Mouse (Mus musculus) myocyte (in vitro differentiated cells): Measurements from ENCODE around the gene Lmnb2. TPM values are rescaled to one million over a fixed set of nuclear protein-coding genes. Genes with fewer than 3 reads are reported as not detected.

Experiments used
- H3K27me3 ChIP-seq: one replicate; pipeline ENCODE4 v1.6.1; 2011; ENCODE audit not compliant: control insufficient read depth, insufficient read depth, insufficient read length
- H3K36me3 ChIP-seq: one replicate; pipeline ENCODE4 v1.6.1; 2011; ENCODE audit not compliant: control insufficient read depth, insufficient read depth
- H3K4me2 ChIP-seq: one replicate; pipeline ENCODE4 v1.6.1; 2011; ENCODE audit warnings: low read depth, control low read depth
- H3K4me3 ChIP-seq: one replicate; pipeline ENCODE4 v1.5.1; 2011; ENCODE audit warnings: mild to moderate bottlenecking, control low read depth, moderate library complexity
- H3K79me2 ChIP-seq: one replicate; pipeline ENCODE4 v1.6.1; 2011; ENCODE audit not compliant: control insufficient read depth, insufficient read depth
- H3ac ChIP-seq: one replicate; pipeline ENCODE4 v1.6.1; 2011; ENCODE audit not compliant: control insufficient read depth, insufficient read length
- CEBPB ChIP-seq: IDR thresholded peaks from 2 replicates; pipeline ENCODE4 v1.6.1; 2011; ENCODE audit warnings: mild to moderate bottlenecking, moderate library complexity; ENCODE audit not compliant: poor library complexity, insufficient read depth, severe bottlenecking
- E2F4 ChIP-seq: IDR thresholded peaks from one replicate; pipeline ENCODE4 v1.6.1; 2011; ENCODE audit warnings: mild to moderate bottlenecking, control low read depth, moderate library complexity; ENCODE audit not compliant: insufficient read depth
- MAX ChIP-seq: IDR thresholded peaks from one replicate; pipeline ENCODE4 v1.6.1; 2011; ENCODE audit warnings: low read depth, mild to moderate bottlenecking, control low read depth
- MYOD1 ChIP-seq, 3 experiments: IDR thresholded peaks; one replicate each; pipeline ENCODE4 v1.6.1; 2011; ENCODE audit warnings: control low read depth in 2 of 3, low read depth in 2 of 3, mild to moderate bottlenecking in 2 of 3, moderate library complexity in 1 of 3; ENCODE audit not compliant: insufficient read length in 2 of 3, control insufficient read depth in 1 of 3
- MYOG ChIP-seq, 3 experiments: IDR thresholded peaks; one replicate each; pipeline ENCODE4 v1.6.1; 2011; ENCODE audit warnings: control low read depth in 2 of 3, low read depth in 2 of 3, mild to moderate bottlenecking in 2 of 3; ENCODE audit not compliant: insufficient read length in 2 of 3, control insufficient read depth in 1 of 3, insufficient read depth in 1 of 3
- POLR2A ChIP-seq: IDR thresholded peaks from one replicate; pipeline ENCODE4 v1.6.1; 2011; ENCODE audit warnings: low read depth, mild to moderate bottlenecking, control low read depth, moderate library complexity; ENCODE audit not compliant: insufficient read length
- POLR2AphosphoS2 ChIP-seq: IDR thresholded peaks from one replicate; pipeline ENCODE4 v1.6.1; 2011; ENCODE audit warnings: low read depth, control low read depth; ENCODE audit not compliant: insufficient read length
- REST ChIP-seq: IDR thresholded peaks from one replicate; pipeline ENCODE4 v1.6.1; 2011; ENCODE audit warnings: mild to moderate bottlenecking, control low read depth, moderate library complexity; ENCODE audit not compliant: insufficient read depth, insufficient read length
- SRF ChIP-seq: IDR thresholded peaks from one replicate; pipeline ENCODE4 v1.6.1; 2011; ENCODE audit warnings: low read depth; ENCODE audit not compliant: control insufficient read depth, insufficient read length
- TCF12 ChIP-seq: IDR thresholded peaks from one replicate; pipeline ENCODE4 v1.6.1; 2011; ENCODE audit warnings: mild to moderate bottlenecking, control low read depth; ENCODE audit not compliant: poor library complexity, insufficient read depth, severe bottlenecking
- TCF3 ChIP-seq: IDR thresholded peaks from one replicate; pipeline ENCODE4 v1.6.1; 2011; ENCODE audit warnings: low read depth, control low read depth; ENCODE audit not compliant: insufficient read length
- USF1 ChIP-seq: IDR thresholded peaks from one replicate; pipeline ENCODE4 v1.6.1; 2011; ENCODE audit warnings: low read depth, mild to moderate bottlenecking, control low read depth, moderate library complexity
- polyA plus RNA-seq: library from polyadenylated mRNA; unstranded; fragments of >200 nt; fragmentation: generic; extraction: Trizol; gene quantifications from one replicate; pipeline ENCODE4 v1.2.1, GENCODE M21; 2012; ENCODE audit warnings: missing spikeins

Gene Lmnb2
- polyA plus RNA-seq, 1 experiment = 65.2 TPM

DNA sequence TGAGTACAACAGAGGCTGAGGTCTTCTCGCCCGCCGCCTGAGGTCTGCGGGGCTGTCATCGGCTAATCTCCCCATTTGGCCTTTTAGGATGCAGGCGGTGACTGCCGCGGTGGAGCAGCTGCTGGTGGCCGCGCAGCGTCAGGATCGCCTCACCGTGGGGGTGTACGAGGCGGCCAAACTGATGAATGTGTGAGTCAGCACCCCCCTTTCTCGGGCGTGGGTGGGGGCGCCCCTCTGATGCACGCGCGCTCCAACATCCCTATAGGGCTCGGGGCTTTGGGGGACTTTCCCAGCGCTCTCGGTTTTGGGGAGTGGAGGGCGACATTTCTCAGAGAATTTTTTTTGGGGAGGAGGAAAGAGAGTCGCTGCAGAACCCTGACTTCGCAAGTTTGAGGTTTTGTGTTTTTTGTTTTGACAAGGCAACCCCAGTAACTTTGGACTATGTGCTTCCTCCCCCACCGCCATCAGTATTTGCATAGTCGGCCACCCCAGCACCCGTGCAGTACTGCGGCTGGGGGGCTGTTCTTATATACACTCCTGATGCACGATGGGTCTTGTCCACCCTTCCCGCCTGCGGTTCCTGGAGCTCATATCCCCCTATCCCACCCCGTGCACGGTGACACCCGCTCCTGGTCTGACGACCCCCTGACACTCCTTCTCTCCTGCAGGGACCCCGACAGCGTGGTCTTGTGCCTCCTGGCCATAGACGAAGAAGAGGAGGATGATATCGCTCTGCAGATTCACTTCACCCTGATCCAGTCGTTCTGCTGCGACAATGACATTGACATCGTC is 12.5 kb upstream of the Lmnb2 start:
- Histone ChIP-seq H3K27me3 (no peaks in the 10 kb centered on the region), H3K4me3 (peak overlapping the region; percentile 97), H3ac (peak overlapping the region; percentile 42), H3K36me3 (no peaks in the 10 kb centered on the region), H3K79me2 (peaks cover 12% of the 10 kb centered on the region), H3K4me2 (peak overlapping the region; percentile 90)
- TF ChIP-seq MYOG (IDR thresholded peaks at IDR 0.05; ENCODE audit: control insufficient read depth in 1 of 3, insufficient read depth in 1 of 3, insufficient read length in 2 of 3, low read depth in 2 of 3) = peak in 2 of 3 experiments; percentile 90 to 96
- TF ChIP-seq POLR2A = peak; percentile 17
- TF ChIP-seq TCF3 = peak; percentile 80
- TF ChIP-seq POLR2AphosphoS2 = no peak
- peak; percentile 76 for TF ChIP-seq SRF
- no peak for TF ChIP-seq USF1
- TF ChIP-seq MAX = no peak
- peak in 2 of 3 experiments; percentile 86 to 97 for TF ChIP-seq MYOD1 (IDR thresholded peaks at IDR 0.05; ENCODE audit: control insufficient read depth in 1 of 3, insufficient read length in 2 of 3, low read depth in 2 of 3)
- TF ChIP-seq TCF12 = no peak

DNA sequence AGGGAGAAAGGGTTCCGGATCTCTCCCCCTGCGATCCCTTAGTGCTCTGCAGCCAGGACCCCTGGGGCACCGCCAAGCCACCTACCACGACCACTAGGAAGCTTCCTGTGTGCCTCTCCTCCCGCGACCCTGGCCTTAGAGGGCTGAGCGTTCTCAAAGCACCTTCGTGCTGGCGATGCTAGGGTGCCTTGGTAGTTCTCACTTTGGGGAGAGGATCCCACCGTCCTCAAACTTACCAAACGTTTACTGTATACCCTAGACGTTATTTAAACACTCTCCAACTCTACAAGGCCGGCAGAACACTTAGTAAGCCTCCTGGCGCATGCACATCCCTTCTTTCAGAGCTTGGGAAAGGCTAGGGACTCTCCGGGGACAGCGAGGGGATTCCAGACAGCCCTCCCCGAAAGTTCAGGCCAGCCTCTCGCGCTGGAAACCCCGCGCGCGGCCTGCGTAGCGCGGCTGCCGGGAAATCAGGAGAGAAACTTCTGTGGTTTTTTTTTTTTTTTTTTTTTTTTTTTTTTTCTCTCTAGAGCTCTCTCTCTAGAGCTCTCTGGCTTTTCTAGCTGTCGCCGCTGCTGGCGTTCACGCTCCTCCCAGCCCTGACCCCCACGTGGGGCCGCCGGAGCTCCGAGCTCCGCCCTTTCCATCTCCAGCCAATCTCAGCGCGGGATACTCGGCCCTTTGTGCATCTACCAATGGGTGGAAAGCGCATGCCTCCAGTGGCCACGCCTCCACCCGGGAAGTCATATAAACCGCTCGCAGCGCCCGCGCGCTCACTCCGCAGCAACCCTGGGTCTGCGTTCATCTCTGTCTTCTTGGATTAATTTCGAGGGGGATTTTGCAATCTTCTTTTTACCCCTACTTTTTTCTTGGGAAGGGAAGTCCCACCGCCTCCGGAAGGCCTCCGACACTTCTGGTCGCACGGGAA is 11.5 kb upstream of the Lmnb2 start, which contains the start of gene Gadd45b:
TSS of gene Gadd45b (plus strand) at position 775 of the 928 bp plus-strand sequence.
- peak within 1 kb of the TSS; percentile 97 for H3K4me2 ChIP-seq
- H3K79me2 ChIP-seq = peaks cover 12% of the 10 kb centered on the region
- TF ChIP-seq MYOG (IDR thresholded peaks at IDR 0.05; ENCODE audit: control insufficient read depth in 1 of 3, insufficient read depth in 1 of 3, insufficient read length in 2 of 3, low read depth in 2 of 3) = peak in 1 of 3 experiments; percentile 41
- TF ChIP-seq MAX = no peak
- TF ChIP-seq MYOD1 (IDR thresholded peaks at IDR 0.05; ENCODE audit: control insufficient read depth in 1 of 3, insufficient read length in 2 of 3, low read depth in 2 of 3) = no peak
- peak; percentile 73; the same call in 1 of the 2 replicates for TF ChIP-seq CEBPB
- peak; percentile 92 for TF ChIP-seq POLR2A
- TF ChIP-seq TCF3 = peak; percentile 1
- peak; percentile 32 for TF ChIP-seq USF1
- TF ChIP-seq REST = peak; percentile 10
- no peak for TF ChIP-seq TCF12
- TF ChIP-seq POLR2AphosphoS2 = peak; percentile 94
- no peak for TF ChIP-seq SRF
- peak; percentile 43 for TF ChIP-seq E2F4
- no peaks in the 10 kb centered on the region for H3K36me3 ChIP-seq
- no peaks in the 10 kb centered on the region for H3K27me3 ChIP-seq
- peak within 1 kb of the TSS; percentile 42 for H3ac ChIP-seq
- H3K4me3 ChIP-seq = peak within 1 kb of the TSS; percentile 97

DNA sequence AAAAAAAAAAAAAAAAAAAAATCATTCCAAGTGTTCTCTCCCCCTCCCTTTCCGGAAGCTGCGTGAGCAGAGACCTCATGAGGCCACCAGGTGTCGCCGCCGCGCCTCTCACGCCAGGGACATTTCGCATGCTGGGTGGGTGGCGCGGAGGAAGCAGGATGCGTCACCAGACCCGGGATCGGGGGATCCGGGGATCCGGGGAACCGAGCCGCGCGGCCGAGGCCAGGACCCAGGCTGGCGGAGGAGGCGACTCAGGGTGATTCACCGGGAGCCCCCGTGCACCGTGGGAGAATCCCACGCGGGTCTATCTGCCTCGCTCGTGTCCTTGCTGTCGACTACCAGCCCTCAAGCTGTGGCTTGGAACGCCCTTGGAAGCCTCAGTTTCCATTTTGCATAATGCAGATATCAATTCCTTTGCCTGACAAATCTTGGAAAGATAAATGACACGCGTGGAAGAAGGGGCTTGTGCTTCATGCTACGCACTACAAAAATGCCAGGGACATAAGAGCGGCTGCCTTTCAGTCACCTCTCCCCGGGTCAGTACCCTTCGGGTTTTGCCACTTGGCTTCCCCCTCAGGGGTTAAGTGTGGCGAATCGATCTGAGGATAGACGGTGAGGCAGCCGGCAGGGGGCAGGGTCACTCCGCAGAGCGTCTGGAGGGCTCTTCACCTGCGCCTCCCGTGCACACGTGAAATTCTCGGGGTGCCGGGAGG is 10.7 kb upstream of the Lmnb2 start:
- H3K4me2 ChIP-seq = peak overlapping the region; percentile 97
- H3K4me3 ChIP-seq = peak overlapping the region; percentile 97
- TF ChIP-seq MYOD1 (IDR thresholded peaks at IDR 0.05; ENCODE audit: control insufficient read depth in 1 of 3, insufficient read length in 2 of 3, low read depth in 2 of 3) = peak in 2 of 3 experiments; percentile 6 to 51
- no peak for TF ChIP-seq TCF12
- no peak for TF ChIP-seq SRF
- TF ChIP-seq USF1 = no peak
- TF ChIP-seq MYOG (IDR thresholded peaks at IDR 0.05; ENCODE audit: control insufficient read depth in 1 of 3, insufficient read depth in 1 of 3, insufficient read length in 2 of 3, low read depth in 2 of 3) = peak in 1 of 3 experiments; percentile 47
- TF ChIP-seq POLR2A = peak; percentile 31
- H3K27me3 ChIP-seq = no peaks in the 10 kb centered on the region
- H3K79me2 ChIP-seq = peaks cover 12% of the 10 kb centered on the region
- H3ac ChIP-seq = peak overlapping the region; percentile 42
- no peaks in the 10 kb centered on the region for H3K36me3 ChIP-seq

DNA sequence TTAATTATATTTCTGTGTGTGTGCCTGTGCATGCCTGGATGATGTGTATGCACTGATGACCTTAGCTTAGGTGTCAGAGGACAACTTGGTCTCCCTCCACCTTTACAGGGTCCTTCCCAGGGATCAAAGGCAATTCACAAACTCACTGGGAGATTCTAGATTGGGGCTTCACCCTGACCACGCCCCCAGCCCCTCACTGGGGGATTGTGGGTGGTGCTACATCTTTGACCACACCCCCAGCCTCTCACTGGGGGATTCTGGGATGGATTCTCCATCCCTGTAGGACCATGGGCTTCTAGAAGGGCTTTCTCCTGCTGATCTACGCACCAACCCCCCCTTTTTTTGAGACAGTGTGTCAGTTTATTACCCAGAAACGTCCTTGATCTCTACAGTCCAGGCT is 7.4 kb upstream of the Lmnb2 start:
- H3K4me2 ChIP-seq = no peak overlapping the region
- no peak overlapping the region for H3ac ChIP-seq
- no peaks in the 10 kb centered on the region for H3K27me3 ChIP-seq
- no peak for TF ChIP-seq SRF
- no peak for TF ChIP-seq TCF3
- no peak for TF ChIP-seq POLR2AphosphoS2
- no peak for TF ChIP-seq POLR2A
- no peak for TF ChIP-seq CEBPB
- TF ChIP-seq MYOG (IDR thresholded peaks at IDR 0.05; ENCODE audit: control insufficient read depth in 1 of 3, insufficient read depth in 1 of 3, insufficient read length in 2 of 3, low read depth in 2 of 3) = no peak
- no peak for TF ChIP-seq E2F4
- no peak for TF ChIP-seq MYOD1 (IDR thresholded peaks at IDR 0.05; ENCODE audit: control insufficient read depth in 1 of 3, insufficient read length in 2 of 3, low read depth in 2 of 3)
- no peak overlapping the region for H3K4me3 ChIP-seq
- peaks cover 6% of the 10 kb centered on the region for H3K79me2 ChIP-seq
- H3K36me3 ChIP-seq = no peaks in the 10 kb centered on the region
